Mouse (Mus musculus): ENCODE data around the gene Itga11.

- TF ChIP-seq CTCF (conservative IDR thresholded peaks at IDR 0.05; ENCODE audit: low read length) (no peak), NANOG (IDR thresholded peaks at IDR 0.05; ENCODE audit: borderline replicate concordance, low read length) (no peak)
These were observed 1.0 kb downstream of the Itga11 start for GRCm38 (mm10) chr9:62678550-62679155.

Data from E14TG2a.4 (cell line).